Mouse (Mus musculus) kidney, adult 2 months (tissue): ENCODE data around the gene Mmp11. TPM values are rescaled to one million over a fixed set of nuclear protein-coding genes. Genes with fewer than 3 reads are reported as not detected.
A peak's percentile ranks its signal among the peaks of the same experiment; 100 is the strongest.

Experiments
- DNase-seq: peaks from one replicate; pipeline ENCODE4 v3.0.0; 2021
- H3K27ac ChIP-seq: fragments of 200-500 bp; 2 replicates; pipeline ENCODE4 v1.5.1; 2012; ENCODE audit warnings: low read depth, low read length, control low read depth, inconsistent platforms; ENCODE audit not compliant: insufficient read depth
- H3K27me3 ChIP-seq: fragments of 200-500 bp; replicated peaks from 2 replicates; pipeline ENCODE4 v1.6.1; 2012; ENCODE audit warnings: mild to moderate bottlenecking, moderate library complexity, low read length, inconsistent platforms; ENCODE audit not compliant: control insufficient read depth, insufficient read depth
- H3K36me3 ChIP-seq: fragments of 200-500 bp; 2 replicates; pipeline ENCODE4 v1.6.1; 2012; ENCODE audit warnings: mild to moderate bottlenecking, moderate library complexity, low read length, inconsistent platforms; ENCODE audit not compliant: control insufficient read depth, insufficient read depth
- H3K4me1 ChIP-seq: fragments of 200-500 bp; 2 replicates; pipeline ENCODE4 v1.6.1; 2011; ENCODE audit warnings: low read length; ENCODE audit not compliant: control insufficient read depth, insufficient read depth
- H3K4me3 ChIP-seq: fragments of 200-500 bp; 2 replicates; pipeline ENCODE4 v1.5.1; 2011; ENCODE audit warnings: mild to moderate bottlenecking, low read depth, low read length, control low read depth; ENCODE audit not compliant: insufficient read depth
- CTCF ChIP-seq: fragments of 200-500 bp; conservative IDR thresholded peaks from 2 replicates; pipeline ENCODE4 v1.5.1; 2011; ENCODE audit warnings: low read depth, mild to moderate bottlenecking, control low read depth, low read length, moderate library complexity, mixed read lengths; ENCODE audit not compliant: insufficient read depth, insufficient read length
- POLR2A ChIP-seq: fragments of 200-500 bp; IDR thresholded peaks from one replicate; pipeline ENCODE4 v1.6.1; 2011; ENCODE audit warnings: low read depth, low read length, control low read depth
- WGBS: fragments of 180-500 bp; shearing (Covaris S2); methylation state at CpG from one replicate; pipeline ENCODE4 v1.1.7; 2018; 5-methylcytosine and 5-hydroxymethylcytosine counted together
- polyA plus RNA-seq: library from polyadenylated mRNA; depleted of rRNA; stranded (reverse); fragments of >200 nt; gene quantifications from 2 replicates; pipeline ENCODE4 v1.2.3, GENCODE M21; 2012

The Mmp11 gene
- polyA plus RNA-seq, 1 experiment: 21.5 TPM

- Histone ChIP-seq H3K36me3 (no peaks in the 10 kb centered on the region), H3K4me3 (no peak overlapping the region), H3K4me1 (peaks cover 5% of the 10 kb centered on the region; the same call in 1 of the 2 replicates), H3K27ac (peak overlapping the region; percentile 24; the same call in 1 of the 2 replicates), H3K27me3 (no peaks in the 10 kb centered on the region)
- DNase-seq: peak; percentile 53
- 43% methylated on average over 10 of the region's 10 CpGs for WGBS
- TF ChIP-seq POLR2A: no peak
- TF ChIP-seq CTCF: no peak
Observed at GRCm38 (mm10) chr10:75937851-75938643, 1.8 kb upstream of the Mmp11 start.

- peaks cover 8% of the 10 kb centered on the region for H3K4me1 ChIP-seq
- TF ChIP-seq POLR2A: no peak
- no peak for TF ChIP-seq CTCF
- DNase-seq: peak; percentile 58
- peak overlapping the region; percentile 89 for H3K4me3 ChIP-seq
- H3K27me3 ChIP-seq: no peaks in the 10 kb centered on the region
- H3K27ac ChIP-seq: peak overlapping the region; percentile 1; the same call in 1 of the 2 replicates
- no peaks in the 10 kb centered on the region for H3K36me3 ChIP-seq
- 43% methylated on average over 18 of the region's 18 CpGs for WGBS
Observed at GRCm38 (mm10) chr10:75936909-75937667, 792 bp upstream of the Mmp11 start.

- Histone ChIP-seq H3K36me3 (no peaks in the 10 kb centered on the region), H3K27ac (peak overlapping the region; percentile 91; the same call in 1 of the 2 replicates), H3K4me1 (peaks cover 14% of the 10 kb centered on the region), H3K4me3 (no peak overlapping the region), H3K27me3 (no peaks in the 10 kb centered on the region)
- no peak for DNase-seq
- 86% methylated on average over 1 of the region's 1 CpGs for WGBS
- TF ChIP-seq POLR2A (no peak), CTCF (no peak)
Observed at GRCm38 (mm10) chr10:75934991-75935390, 1.3 kb downstream of the Mmp11 start.

GRCm38 (mm10) chr10:75932891-75933290 lies 3.4 kb downstream of the Mmp11 start, which contains the start of gene Chchd10:
Gene Chchd10, plus strand, starts transcription at chr10:75933130.
- no peak for DNase-seq
- Histone ChIP-seq H3K4me3 (peak within 1 kb of the TSS; percentile 62), H3K27ac (0 out of 2 replicates have a peak within 1 kb of the TSS, but pooled peaks have one; percentile 3), H3K36me3 (no peaks in the 10 kb centered on the region), H3K4me1 (peaks cover 14% of the 10 kb centered on the region), H3K27me3 (no peaks in the 10 kb centered on the region)
- 35% methylated on average over 6 of the region's 6 CpGs for WGBS
- TF ChIP-seq POLR2A (no peak), CTCF (no peak)

GRCm38 (mm10) chr10:75932081-75932678 lies 4.1 kb downstream of the Mmp11 start:
- H3K27ac ChIP-seq: 0 out of 2 replicates have a peak overlapping the region, but pooled peaks have one; percentile 3
- WGBS: 6% methylated on average over 36 of the region's 44 CpGs
- peak; percentile 63 for DNase-seq

GRCm38 (mm10) chr10:75931311-75931710 lies 5.0 kb downstream of the Mmp11 start:
- no peak for DNase-seq
- Histone ChIP-seq H3K36me3 (no peaks in the 10 kb centered on the region), H3K27me3 (no peaks in the 10 kb centered on the region), H3K4me3 (peak overlapping the region; percentile 62; the same call in 1 of the 2 replicates), H3K27ac (no peak overlapping the region), H3K4me1 (peaks cover 14% of the 10 kb centered on the region)
- 45% methylated on average over 7 of the region's 7 CpGs for WGBS
- no peak for TF ChIP-seq CTCF
- TF ChIP-seq POLR2A: no peak

More at GRCm38 (mm10) chr10:75932081-75932678, 4.1 kb downstream of the Mmp11 start:
- no peak for TF ChIP-seq CTCF
- no peak for TF ChIP-seq POLR2A
- Histone ChIP-seq H3K4me1 (peaks cover 14% of the 10 kb centered on the region), H3K36me3 (no peaks in the 10 kb centered on the region), H3K4me3 (peak overlapping the region; percentile 62), H3K27me3 (no peaks in the 10 kb centered on the region)
